Mouse (Mus musculus) cerebellum, adult 9-11 months (tissue): ENCODE results near the gene Gm2056.
"Not testable (repeated sequence)": the region's sequence is repeated elsewhere in the genome, so short reads cannot be mapped to it uniquely, and the experiment has no call there.

Source experiments
- DNase-seq: peaks from one replicate; pipeline ENCODE4 v3.0.0; 2022

Gene Gm2056

DNA sequence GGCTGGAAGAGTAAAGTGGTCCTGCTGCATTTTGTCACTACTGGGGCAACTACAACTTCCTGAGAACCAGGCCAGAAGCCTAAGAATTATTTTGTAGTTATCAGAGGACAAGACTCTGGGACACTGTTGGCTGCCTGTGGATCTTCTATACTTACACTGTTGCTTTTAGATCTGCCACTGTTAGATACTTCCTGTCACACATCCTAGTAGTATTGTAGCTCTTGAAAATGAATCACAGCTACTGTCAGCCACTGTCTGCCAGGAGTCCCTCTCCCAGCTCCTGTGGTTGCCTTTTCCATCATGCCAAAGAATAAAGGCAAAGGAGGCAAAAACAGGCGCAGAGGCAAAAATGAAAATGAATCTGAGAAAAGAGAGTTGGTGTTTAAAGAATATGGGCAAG is at the start of gene Gm2056:
Gm2056 (plus strand) TSS at position 301 of the 400 bp plus-strand sequence.
- DNase-seq, result not testable (repeated sequence)

DNA sequence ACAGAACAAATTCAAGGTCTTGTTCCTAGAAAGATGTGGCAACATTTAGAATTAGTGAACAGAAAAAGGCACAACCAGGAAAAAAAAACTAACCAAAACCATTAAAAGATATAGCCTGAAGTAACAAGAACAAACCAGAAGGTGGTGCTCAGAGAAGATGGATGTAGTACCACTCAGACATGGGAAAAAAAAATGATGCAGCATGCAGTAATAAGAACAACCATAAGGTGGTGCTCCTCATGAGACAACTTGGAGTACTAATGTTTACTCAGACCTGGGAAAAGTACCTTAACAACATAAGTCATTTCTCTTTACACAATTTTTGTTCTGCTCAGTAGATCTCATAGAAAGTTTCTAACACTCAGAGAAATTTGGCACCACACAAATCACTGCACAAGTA is 42.8 kb upstream of the Gm2056 start:
- not testable (repeated sequence) for DNase-seq

DNA sequence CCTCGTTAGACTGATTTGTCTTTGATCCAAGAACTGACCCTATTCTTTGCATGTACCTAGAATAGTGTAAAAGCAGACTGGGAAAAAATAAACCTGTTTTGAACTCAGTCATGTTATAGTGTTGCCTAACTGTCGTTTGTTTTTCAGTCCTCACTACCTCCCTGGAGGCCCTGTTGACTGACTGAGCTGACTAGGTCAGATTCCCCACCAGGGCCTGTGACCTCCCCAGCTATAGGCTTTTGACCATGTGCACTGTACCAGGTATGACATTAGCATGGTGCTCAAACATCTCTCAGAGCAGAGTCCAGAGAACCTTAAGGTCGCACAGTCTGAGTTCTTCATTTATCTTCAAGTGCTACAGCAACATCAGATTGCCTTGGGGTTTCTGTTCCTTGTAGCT is 22.7 kb upstream of the Gm2056 start:
- DNase-seq, result not testable (repeated sequence)

DNA sequence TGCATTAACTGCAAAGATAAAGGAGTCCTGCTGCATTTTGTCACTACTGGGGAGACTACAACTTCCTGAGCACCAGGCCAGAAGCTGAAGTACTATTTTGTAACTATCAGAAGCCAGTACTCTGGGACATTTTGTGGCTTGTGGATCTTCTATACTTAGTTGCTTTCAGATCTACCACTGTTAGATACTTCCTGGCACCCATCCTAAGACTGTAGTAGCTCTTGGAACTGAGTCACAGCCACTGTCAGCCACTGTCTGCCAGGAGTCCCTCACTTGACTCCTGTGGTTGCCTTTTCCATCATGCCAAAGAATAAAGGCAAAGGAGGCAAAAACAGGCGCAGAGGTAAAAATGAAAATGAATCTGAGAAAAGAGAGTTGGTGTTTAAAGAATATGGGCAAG is 15.3 kb upstream of the Gm2056 start, which contains the start of gene Gm2075:
Gm2075 (plus strand) TSS at position 301 of the 400 bp plus-strand sequence.
- not testable (repeated sequence) for DNase-seq

DNA sequence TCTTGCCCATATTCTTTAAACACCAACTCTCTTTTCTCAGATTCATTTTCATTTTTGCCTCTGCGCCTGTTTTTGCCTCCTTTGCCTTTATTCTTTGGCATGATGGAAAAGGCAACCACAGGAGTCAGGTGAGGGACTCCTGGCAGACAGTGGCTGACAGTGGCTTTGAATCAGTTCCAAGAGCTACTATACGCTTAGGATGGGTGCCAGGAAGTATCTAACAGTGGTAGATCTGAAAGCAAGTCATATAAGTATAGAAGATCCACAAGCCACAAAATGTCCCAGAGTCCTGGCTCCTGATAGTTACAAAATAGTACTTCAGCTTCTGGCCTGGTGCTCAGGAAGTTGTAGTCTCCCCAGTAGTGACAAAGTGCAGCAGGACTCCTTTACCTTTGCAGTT is 8.1 kb upstream of the Gm2056 start, which contains the start of gene Gm6803:
Gm6803 (minus strand) TSS at position 101 of the 400 bp plus-strand sequence.
- DNase-seq, result not testable (repeated sequence)

DNA sequence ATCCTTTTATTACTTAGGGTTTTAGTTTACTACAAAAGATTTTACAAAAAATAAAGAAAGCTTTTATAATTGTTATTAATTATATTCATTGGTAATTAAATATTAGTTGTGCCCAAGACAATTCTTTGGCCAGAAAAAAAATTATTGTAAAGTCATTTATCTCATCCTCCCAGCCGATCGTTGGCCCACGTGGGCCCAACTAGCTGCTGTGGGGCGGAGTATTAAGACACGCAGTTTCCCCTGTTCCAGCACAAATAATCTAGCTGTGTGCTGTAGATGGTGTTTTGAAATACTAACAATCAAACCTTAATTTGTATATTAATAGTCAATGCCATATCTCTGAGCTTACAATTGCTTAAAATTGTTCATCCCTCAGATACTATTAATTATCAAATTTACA is 5.4 kb downstream of the Gm2056 start:
- DNase-seq, result not testable (repeated sequence)

DNA sequence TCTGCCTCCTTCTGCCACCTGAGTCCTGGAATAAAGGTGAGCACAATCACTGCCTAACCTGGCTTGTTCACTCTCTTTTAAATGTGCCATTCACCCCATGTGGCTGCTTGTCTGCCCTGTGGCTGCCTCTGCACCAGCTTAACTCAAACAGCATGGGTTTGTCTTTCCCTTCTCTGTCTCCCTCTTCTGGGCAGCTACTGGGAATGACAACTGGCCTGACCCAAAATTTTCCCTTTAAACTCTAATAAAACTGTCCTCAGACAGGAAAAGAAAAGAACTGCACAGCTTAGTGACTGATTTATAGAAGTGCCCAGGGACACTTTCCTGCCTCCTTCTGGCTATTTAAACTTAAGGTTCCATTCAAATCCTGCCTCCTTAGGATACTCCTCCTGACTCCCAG is 12.3 kb downstream of the Gm2056 start:
- DNase-seq, result not testable (repeated sequence)

DNA sequence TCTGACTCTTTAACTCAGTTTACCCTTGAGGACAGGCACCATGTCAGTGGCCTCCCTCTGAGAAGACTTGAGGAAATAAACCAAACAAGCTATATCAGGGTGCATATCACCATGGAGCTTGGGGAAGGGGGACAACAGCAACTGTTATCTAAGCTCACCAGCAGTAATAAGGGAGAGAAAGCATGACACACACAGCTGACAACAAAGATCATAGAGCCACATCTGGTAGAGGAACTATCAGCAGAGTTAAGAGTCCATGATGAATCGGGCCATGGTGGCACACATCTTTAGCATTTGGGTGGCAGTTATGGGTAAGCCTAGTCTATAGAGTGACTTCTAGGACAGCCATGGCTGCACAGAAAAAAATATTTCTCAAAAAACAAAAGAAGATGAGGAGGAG is 12.9 kb downstream of the Gm2056 start:
- not testable (repeated sequence) for DNase-seq

DNA sequence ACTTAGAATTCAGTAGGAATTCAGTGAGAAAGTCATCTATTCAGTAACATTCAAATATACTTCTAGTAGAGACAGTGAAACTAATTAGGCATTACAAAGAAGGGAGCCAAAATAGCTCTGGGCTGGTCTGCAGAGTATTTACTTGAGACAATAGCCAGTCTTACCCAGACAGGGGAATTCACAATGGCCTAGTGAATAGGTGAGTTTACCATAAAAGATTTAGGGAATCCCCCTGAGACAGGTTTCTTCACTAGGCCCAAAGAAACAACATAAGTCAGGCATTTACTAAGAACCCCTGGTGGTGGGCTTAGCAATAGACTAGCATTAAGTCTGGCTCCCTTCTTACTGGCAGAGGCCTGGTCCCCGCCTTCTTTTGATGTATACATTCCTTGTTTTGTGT is 18.4 kb downstream of the Gm2056 start:
- not testable (repeated sequence) for DNase-seq
